Mouse (Mus musculus) midbrain, embryonic 14.5 days (tissue): ENCODE results near the gene Kazn. TPM values are rescaled to one million over a fixed set of nuclear protein-coding genes. Genes with fewer than 3 reads are reported as not detected.

Experiments used
- ATAC-seq: fragments of 200-750 bp; cut with Nextera tagmentation; 2 replicates; pipeline ENCODE4 v1.8.0; 2017; ENCODE audit warnings: moderate number of reproducible peaks, moderate library complexity; ENCODE audit not compliant: low FRiP score, low TSS enrichment
- DNase-seq: peaks from one replicate; pipeline ENCODE4 v3.0.0-alpha.2; 2015
- H3K27ac ChIP-seq: fragments of 300-500 bp; sonication (generic); replicated peaks from 2 replicates; pipeline ENCODE4 v1.5.1; 2014; ENCODE audit warnings: mild to moderate bottlenecking, low read depth, low read length, moderate library complexity
- H3K27me3 ChIP-seq: fragments of 300-500 bp; sonication (generic); 2 replicates; pipeline ENCODE4 v1.6.1; 2014; ENCODE audit warnings: low read length, control low read depth, mixed read lengths; ENCODE audit not compliant: control insufficient read depth, insufficient read depth
- H3K36me3 ChIP-seq: fragments of 300-500 bp; sonication (generic); 2 replicates; pipeline ENCODE4 v1.6.1; 2014; ENCODE audit warnings: low read length, control low read depth; ENCODE audit not compliant: control insufficient read depth, insufficient read depth
- H3K4me1 ChIP-seq: fragments of 300-500 bp; sonication (generic); 2 replicates; pipeline ENCODE4 v1.6.1; 2014; ENCODE audit warnings: mild to moderate bottlenecking, antibody characterized with exemption, low read length, control low read depth; ENCODE audit not compliant: control insufficient read depth, insufficient read depth
- H3K4me2 ChIP-seq: fragments of 300-500 bp; sonication (generic); 2 replicates; pipeline ENCODE4 v1.6.1; 2014; ENCODE audit warnings: mild to moderate bottlenecking, low read length, moderate library complexity
- H3K4me3 ChIP-seq: fragments of 300-500 bp; sonication (generic); replicated peaks from 2 replicates; pipeline ENCODE4 v1.5.1; 2014; ENCODE audit warnings: low read depth, low read length
- H3K9ac ChIP-seq: fragments of 300-500 bp; sonication (generic); replicated peaks from 2 replicates; pipeline ENCODE4 v1.6.1; 2014; ENCODE audit warnings: mild to moderate bottlenecking, low read length, moderate library complexity
- H3K9me3 ChIP-seq: fragments of 300-500 bp; sonication (generic); 2 replicates; pipeline ENCODE4 v1.6.1; 2016; ENCODE audit warnings: low read length, control low read depth, mixed read lengths; ENCODE audit not compliant: control insufficient read depth
- WGBS: fragments of 180-500 bp; shearing (Covaris S2); extraction: QIAGEN DNeasy Blood & Tissue Kit; methylation state at CpG from one replicate; pipeline ENCODE4 v1.1.7; 2014; 5-methylcytosine and 5-hydroxymethylcytosine counted together
- polyA plus RNA-seq: library from polyadenylated mRNA; unstranded; fragments of >200 nt; fragmentation: Nextera tagmentation; extraction: Ambion mirVana; gene quantifications from 2 replicates; pipeline ENCODE4 v1.2.1, GENCODE M21; 2014

Gene Kazn
- polyA plus RNA-seq, 1 experiment from 2014 or later: 19.9 TPM

DNA sequence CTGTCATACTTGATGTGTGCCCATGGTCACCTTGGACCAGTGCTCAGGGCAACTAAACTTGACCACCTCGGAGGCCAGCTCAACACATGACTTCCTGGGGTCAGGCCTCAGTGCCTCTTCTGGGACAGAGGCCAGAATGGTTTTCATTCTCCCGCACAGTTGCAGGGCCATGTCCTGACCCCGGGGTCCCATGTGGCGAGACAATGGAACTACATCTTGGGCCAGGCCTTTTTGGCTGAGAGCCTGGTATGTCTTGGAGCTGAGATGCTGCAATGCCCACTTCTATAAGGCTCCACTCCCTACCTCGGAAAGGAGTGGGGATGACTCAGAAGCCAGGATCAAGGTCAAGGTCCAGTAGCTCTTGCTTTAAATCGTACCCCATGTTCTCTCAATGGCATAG, 42.6 kb downstream of the Kazn start:
- WGBS: 75% methylated on average over 6 of the region's 6 CpGs
- Histone ChIP-seq H3K4me3 (no peak overlapping the region), H3K27ac (no peak overlapping the region), H3K36me3 (no peaks in the 10 kb centered on the region), H3K4me2 (no peak overlapping the region), H3K9me3 (no peaks in the 10 kb centered on the region), H3K27me3 (no peaks in the 10 kb centered on the region), H3K9ac (no peak overlapping the region), H3K4me1 (no peaks in the 10 kb centered on the region)
- no peak for DNase-seq
- ATAC-seq: no peak

DNA sequence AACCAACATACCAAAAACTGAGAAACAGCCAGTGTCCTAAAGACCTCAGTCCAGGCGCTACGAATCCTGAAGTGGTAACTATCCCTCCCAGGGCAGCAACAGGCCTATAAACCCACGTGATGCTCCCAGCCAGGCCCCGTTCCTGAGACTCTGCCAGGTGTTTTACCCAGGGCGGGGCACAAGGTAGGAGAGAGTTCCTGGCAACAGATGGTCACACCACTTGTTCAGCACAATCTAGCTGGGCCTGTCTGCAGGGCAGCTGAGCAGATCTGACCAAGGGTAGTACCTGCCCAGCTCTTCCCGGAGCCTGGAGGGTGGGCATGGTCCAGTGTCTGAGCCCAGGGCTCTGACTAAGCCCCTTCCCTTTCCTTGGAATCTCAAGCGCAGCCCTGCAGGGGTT, 45.4 kb downstream of the Kazn start:
- no peak overlapping the region for H3K4me2 ChIP-seq
- H3K36me3 ChIP-seq: no peaks in the 10 kb centered on the region
- DNase-seq (no peak), ATAC-seq (no peak)
- H3K9me3 ChIP-seq: no peaks in the 10 kb centered on the region
- no peak overlapping the region for H3K9ac ChIP-seq
- H3K27ac ChIP-seq: no peak overlapping the region
- H3K4me1 ChIP-seq: no peaks in the 10 kb centered on the region
- no peak overlapping the region for H3K4me3 ChIP-seq
- WGBS: 96% methylated on average over 7 of the region's 7 CpGs
- no peaks in the 10 kb centered on the region for H3K27me3 ChIP-seq

DNA sequence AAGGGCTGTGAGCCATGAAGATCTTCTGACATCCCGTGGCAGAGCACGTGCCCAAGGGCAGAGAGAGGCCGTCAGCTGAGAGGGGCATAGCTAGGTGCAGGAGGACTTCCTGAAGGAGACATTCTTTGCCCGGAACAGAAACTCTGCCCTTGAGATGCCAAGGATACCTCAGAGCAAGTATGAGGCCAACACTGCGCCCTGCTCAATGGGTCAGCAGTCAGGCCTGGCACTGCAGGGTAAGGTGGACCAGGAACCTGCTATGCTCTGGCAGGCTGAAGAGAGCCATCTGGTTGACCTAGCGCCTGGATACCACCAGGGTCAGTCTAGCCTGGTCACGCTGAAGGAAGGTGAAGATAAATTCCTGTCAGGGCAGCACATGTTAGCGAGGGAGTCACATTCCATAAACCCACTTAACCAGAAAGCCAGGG, 46.0 kb downstream of the Kazn start:
- Histone ChIP-seq H3K27ac (no peak overlapping the region), H3K36me3 (no peaks in the 10 kb centered on the region), H3K4me3 (no peak overlapping the region), H3K4me2 (no peak overlapping the region), H3K27me3 (no peaks in the 10 kb centered on the region), H3K4me1 (peaks cover 3% of the 10 kb centered on the region), H3K9ac (no peak overlapping the region), H3K9me3 (no peaks in the 10 kb centered on the region)
- ATAC-seq (no peak), DNase-seq (no peak)
- WGBS: 94% methylated on average over 8 of the region's 8 CpGs

DNA sequence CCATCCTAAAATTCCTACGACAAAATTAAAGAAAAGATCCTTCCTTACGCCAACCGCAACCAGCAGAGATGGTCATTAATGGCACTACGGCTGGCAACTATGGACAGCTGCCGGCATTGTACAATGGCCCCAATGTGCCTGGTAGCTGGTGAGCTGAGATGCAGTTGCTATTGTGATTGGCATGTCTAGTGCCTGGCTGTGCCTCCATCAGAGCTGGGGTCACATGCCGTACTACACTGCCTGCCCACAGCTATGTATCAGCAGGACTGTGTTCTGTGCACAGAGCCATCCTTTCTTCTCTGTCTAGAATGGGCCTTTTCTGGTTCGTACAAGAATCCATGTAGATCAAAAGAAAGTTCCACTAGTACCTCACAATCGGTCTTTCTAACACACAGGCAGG, 49.2 kb downstream of the Kazn start:
- no peak overlapping the region for H3K4me3 ChIP-seq
- no peak overlapping the region for H3K4me2 ChIP-seq
- H3K9ac ChIP-seq: no peak overlapping the region
- WGBS: 93% methylated on average over 8 of the region's 8 CpGs
- H3K9me3 ChIP-seq: no peaks in the 10 kb centered on the region
- no peak for DNase-seq
- H3K36me3 ChIP-seq: no peaks in the 10 kb centered on the region
- peaks cover 13% of the 10 kb centered on the region for H3K4me1 ChIP-seq
- ATAC-seq: no peak
- no peak overlapping the region for H3K27ac ChIP-seq
- no peaks in the 10 kb centered on the region for H3K27me3 ChIP-seq

DNA sequence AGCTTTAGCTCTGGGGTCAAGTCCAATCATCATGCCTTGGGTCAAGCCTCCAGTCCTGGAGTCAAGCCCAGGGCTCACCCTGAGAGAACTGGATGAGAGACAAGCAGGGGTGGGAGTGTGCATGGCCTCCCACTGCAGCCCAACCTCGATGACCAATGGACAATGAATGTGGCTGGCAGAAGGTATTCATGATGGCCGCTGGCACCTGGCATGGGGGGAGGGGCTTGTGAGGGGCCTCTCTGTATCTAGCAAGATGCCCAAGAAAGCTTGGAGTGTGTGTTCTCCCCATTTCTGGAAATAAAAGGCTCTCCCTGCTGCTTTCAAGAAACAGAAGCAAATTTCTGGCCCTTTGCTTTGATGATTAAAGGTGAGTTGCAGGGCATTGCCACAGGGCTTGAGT, 50.7 kb downstream of the Kazn start:
- Histone ChIP-seq H3K4me1 (peaks cover 13% of the 10 kb centered on the region), H3K4me2 (no peak overlapping the region), H3K36me3 (no peaks in the 10 kb centered on the region), H3K4me3 (no peak overlapping the region), H3K9me3 (no peaks in the 10 kb centered on the region), H3K27me3 (no peaks in the 10 kb centered on the region), H3K9ac (no peak overlapping the region), H3K27ac (no peak overlapping the region)
- no peak for ATAC-seq
- 76% methylated on average over 2 of the region's 2 CpGs for WGBS
- DNase-seq: no peak

DNA sequence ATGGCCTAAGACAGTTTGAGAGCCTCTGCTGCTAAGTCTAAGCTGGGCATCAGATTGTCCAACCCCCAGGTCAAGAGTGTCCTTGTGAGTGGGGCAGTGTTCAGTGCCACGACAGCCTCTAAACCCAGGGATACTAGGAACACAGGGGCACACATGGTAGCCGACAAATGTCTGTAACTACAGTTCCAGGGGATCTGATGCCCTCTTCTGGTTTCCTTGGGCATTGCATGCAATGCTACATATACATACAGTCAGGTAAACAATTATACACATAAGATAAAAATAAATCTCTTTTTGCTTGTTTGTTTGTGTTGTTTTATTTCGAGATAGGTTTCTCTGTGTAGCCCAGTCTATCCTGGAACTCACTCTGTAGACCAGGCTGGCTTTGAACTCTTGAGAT, 53.0 kb downstream of the Kazn start:
- Histone ChIP-seq H3K9ac (no peak overlapping the region), H3K27me3 (no peaks in the 10 kb centered on the region), H3K36me3 (no peaks in the 10 kb centered on the region), H3K4me1 (peaks cover 13% of the 10 kb centered on the region), H3K27ac (no peak overlapping the region), H3K9me3 (no peaks in the 10 kb centered on the region), H3K4me2 (no peak overlapping the region), H3K4me3 (no peak overlapping the region)
- WGBS: 96% methylated on average over 3 of the region's 3 CpGs
- ATAC-seq: no peak
- DNase-seq: no peak

DNA sequence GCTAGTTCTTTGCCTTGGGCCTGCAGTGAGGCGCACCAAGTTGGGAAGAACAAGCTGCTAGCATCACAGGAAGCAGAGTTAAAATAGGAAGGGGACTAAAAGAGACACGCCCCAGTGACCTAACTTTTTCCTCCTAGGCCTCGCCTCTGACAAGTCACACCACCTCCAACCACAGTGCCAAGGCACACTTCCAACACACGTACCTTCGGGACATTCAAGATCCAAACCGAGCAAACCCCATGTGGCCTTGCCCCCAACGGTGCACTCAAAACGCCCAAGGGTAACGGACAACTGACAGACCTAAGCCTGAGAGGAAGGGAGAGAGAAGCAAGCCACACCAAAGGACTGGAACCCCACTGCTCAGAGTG, 53.7 kb downstream of the Kazn start:
- Histone ChIP-seq H3K4me3 (no peak overlapping the region), H3K27me3 (no peaks in the 10 kb centered on the region), H3K4me2 (no peak overlapping the region), H3K36me3 (no peaks in the 10 kb centered on the region), H3K9me3 (no peaks in the 10 kb centered on the region), H3K27ac (no peak overlapping the region), H3K4me1 (peaks cover 13% of the 10 kb centered on the region), H3K9ac (no peak overlapping the region)
- no peak for ATAC-seq
- no peak for DNase-seq
- 95% methylated on average over 9 of the region's 9 CpGs for WGBS

DNA sequence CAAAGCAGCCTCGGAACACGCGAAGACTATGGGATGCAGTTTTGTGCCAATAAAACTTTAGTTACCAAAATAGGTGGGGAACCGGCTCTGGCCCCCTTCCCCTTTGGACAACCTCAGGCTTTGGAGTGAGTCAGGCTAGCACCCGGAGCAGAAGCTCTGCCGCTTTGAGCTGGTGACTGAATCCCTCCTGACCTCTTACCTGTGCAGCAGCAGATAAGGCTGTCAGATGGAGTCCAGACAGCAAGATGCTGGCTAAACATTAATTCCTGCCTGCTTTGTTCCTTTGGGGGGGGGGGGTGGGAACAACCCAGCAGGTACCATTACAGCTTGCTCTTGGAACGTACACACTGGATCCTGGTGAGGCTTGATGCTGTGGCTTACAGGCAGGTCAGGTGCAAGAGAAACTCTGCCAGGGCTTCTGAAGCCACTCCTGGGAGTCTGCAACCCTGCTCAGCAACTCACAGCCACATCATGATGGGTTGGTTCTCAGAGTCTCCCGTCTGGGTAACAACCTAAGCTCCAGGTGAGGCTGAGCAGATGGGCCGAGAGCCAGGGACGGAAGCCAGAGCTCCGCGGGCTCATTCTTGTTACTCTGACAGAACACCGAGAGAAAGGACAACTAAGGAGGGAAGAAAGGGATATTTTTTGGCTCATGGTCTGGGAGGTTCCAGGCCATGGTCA, 54.2 kb downstream of the Kazn start:
- 97% methylated on average over 13 of the region's 13 CpGs for WGBS
- H3K27ac ChIP-seq: no peak overlapping the region
- no peaks in the 10 kb centered on the region for H3K27me3 ChIP-seq
- ATAC-seq (no peak), DNase-seq (no peak)
- H3K36me3 ChIP-seq: no peaks in the 10 kb centered on the region
- H3K4me3 ChIP-seq: no peak overlapping the region
- no peak overlapping the region for H3K4me2 ChIP-seq
- peaks cover 13% of the 10 kb centered on the region for H3K4me1 ChIP-seq
- H3K9ac ChIP-seq: no peak overlapping the region
- no peaks in the 10 kb centered on the region for H3K9me3 ChIP-seq

DNA sequence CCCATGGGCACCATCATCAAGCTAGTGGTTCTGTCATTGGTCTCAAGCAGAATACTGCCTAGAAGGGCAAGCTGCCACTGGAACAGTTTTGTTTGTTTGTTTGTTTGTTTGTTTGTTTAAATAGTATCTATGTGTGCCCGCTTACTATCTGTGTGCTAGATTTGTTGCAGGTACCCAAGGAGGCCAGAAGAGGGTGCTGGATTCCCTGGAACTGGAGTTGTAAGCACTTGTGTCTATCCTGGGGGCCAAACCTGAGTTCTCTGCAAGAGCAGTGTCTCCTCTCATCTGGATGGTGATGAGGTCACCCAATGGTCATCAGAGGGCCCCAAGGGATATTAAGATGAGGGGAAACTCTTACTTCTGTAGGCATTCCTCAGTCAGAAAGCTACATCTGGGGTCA, 55.6 kb downstream of the Kazn start:
- Histone ChIP-seq H3K27ac (no peak overlapping the region), H3K27me3 (no peaks in the 10 kb centered on the region), H3K36me3 (no peaks in the 10 kb centered on the region), H3K9me3 (no peaks in the 10 kb centered on the region), H3K9ac (no peak overlapping the region), H3K4me2 (no peak overlapping the region), H3K4me3 (no peak overlapping the region), H3K4me1 (peaks cover 12% of the 10 kb centered on the region)
- DNase-seq: no peak
- WGBS: 84% methylated on average over 1 of the region's 1 CpGs
- ATAC-seq: no peak
